Mouse (Mus musculus): ENCODE measurements around the gene Mipol1.

GRCm38 (mm10) chr12:57450017-57450583, 219.9 kb downstream of the Mipol1 start:
- TF ChIP-seq POLR2A (IDR thresholded peaks at IDR 0.05; ENCODE audit: borderline replicate concordance, insufficient read depth, low read length) (no peak), CTCF (IDR thresholded peaks at IDR 0.05; ENCODE audit: borderline replicate concordance, insufficient read depth, low read depth, low read length) (no peak)
